Mouse (Mus musculus) limb, embryonic 15.5 days (tissue): Measurements from ENCODE around the gene Gm20388. TPM values are rescaled to one million over a fixed set of nuclear protein-coding genes. Genes with fewer than 3 reads are reported as not detected.

Source experiments
- ATAC-seq: fragments of 200-750 bp; cut with Nextera tagmentation; 2 replicates; pipeline ENCODE4 v1.8.0; 2017; ENCODE audit warnings: low read depth, moderate TSS enrichment; ENCODE audit not compliant: insufficient number of reproducible peaks, low FRiP score, low TSS enrichment
- H3K27ac ChIP-seq: fragments of 300-500 bp; sonication (generic); 2 replicates; pipeline ENCODE4 v1.5.1; 2015; ENCODE audit warnings: moderate library complexity, mild to moderate bottlenecking, inconsistent platforms
- H3K27me3 ChIP-seq: fragments of 300-500 bp; sonication (generic); 2 replicates; pipeline ENCODE4 v1.6.1; 2015; ENCODE audit warnings: inconsistent platforms
- H3K36me3 ChIP-seq: fragments of 300-500 bp; sonication (generic); 2 replicates; pipeline ENCODE4 v1.6.1; 2015; ENCODE audit warnings: inconsistent platforms
- H3K4me1 ChIP-seq: fragments of 300-500 bp; sonication (generic); 2 replicates; pipeline ENCODE4 v1.6.1; 2015; ENCODE audit warnings: inconsistent platforms
- H3K4me2 ChIP-seq: fragments of 300-500 bp; sonication (generic); 2 replicates; pipeline ENCODE4 v1.6.1; 2015; ENCODE audit warnings: mild to moderate bottlenecking, inconsistent platforms
- H3K4me3 ChIP-seq: fragments of 300-500 bp; sonication (generic); 2 replicates; pipeline ENCODE4 v1.5.1; 2015; ENCODE audit warnings: mild to moderate bottlenecking, inconsistent platforms
- H3K9ac ChIP-seq: fragments of 300-500 bp; sonication (generic); 2 replicates; pipeline ENCODE4 v1.6.1; 2015; ENCODE audit warnings: inconsistent platforms
- H3K9me3 ChIP-seq: fragments of 300-500 bp; sonication (generic); 2 replicates; pipeline ENCODE4 v1.6.1; 2016; ENCODE audit warnings: inconsistent platforms
- WGBS: fragments of 180-500 bp; shearing (Covaris S2); methylation state at CpG from one replicate; pipeline ENCODE4 v1.1.7; 2015; 5-methylcytosine and 5-hydroxymethylcytosine counted together
- polyA plus RNA-seq: library from polyadenylated mRNA; unstranded; fragments of >200 nt; fragmentation: Nextera tagmentation; extraction: Ambion mirVana; gene quantifications from 2 replicates; pipeline ENCODE4 v1.2.1, GENCODE M21; 2015

Gene Gm20388
- polyA plus RNA-seq, 1 experiment from 2014 or later: 4.9 TPM

DNA sequence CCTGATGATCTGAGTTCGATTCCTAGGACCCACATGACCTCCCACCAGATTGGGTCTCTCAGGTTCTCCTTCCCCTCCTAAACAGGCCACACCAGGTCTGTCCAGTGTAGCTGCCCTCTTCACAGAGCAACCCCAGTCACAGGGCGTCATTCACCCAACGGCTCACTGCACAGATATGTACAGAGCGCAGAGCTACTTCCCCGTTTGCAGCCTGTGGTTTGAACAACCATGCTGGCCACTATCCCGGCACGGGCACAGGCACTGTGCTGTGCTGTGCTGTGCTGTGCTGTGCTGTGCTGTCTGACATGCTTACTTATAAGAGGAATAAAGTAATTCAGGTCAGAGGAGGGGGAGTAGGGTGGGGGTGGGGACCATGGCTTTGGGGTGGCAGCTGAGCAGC is 105.8 kb downstream of the Gm20388 start:
- H3K9ac ChIP-seq: no peak overlapping the region
- H3K4me1 ChIP-seq: peaks cover 30% of the 10 kb centered on the region
- WGBS: 75% methylated on average over 7 of the region's 7 CpGs
- ATAC-seq: no peak
- H3K27me3 ChIP-seq: no peaks in the 10 kb centered on the region
- H3K4me3 ChIP-seq: no peak overlapping the region
- H3K27ac ChIP-seq: no peak overlapping the region
- H3K9me3 ChIP-seq: no peaks in the 10 kb centered on the region
- H3K4me2 ChIP-seq: no peak overlapping the region
- no peaks in the 10 kb centered on the region for H3K36me3 ChIP-seq

- Histone ChIP-seq H3K27me3 (no peaks in the 10 kb centered on the region), H3K4me1 (peaks cover 33% of the 10 kb centered on the region), H3K36me3 (no peaks in the 10 kb centered on the region), H3K4me3 (no peak overlapping the region), H3K9me3 (no peaks in the 10 kb centered on the region), H3K4me2 (no peak overlapping the region), H3K27ac (no peak overlapping the region), H3K9ac (no peak overlapping the region)
- no peak for ATAC-seq
- 93% methylated on average over 13 of the region's 13 CpGs for WGBS
Measured at GRCm38 (mm10) chr8:120017349-120017748, 106.7 kb downstream of the Gm20388 start.

DNA sequence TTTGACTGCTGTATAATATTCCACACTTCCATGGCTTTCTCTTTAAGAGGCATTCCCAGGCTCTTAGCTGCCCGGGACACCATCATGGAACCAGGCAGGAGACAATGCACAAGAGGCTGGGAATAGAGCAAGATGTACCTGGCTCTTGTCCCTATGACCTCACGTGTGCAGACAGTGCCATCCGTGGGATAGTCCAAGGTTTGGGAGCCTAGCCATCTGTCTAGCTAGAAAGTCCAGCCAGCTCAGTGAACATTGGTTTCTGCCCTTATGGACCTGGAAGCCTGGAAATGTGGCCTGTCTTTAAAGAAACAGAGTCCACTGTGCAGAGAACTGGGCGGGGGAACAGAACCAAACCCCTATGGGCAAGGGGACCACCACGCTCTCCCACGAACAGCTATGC is 107.1 kb downstream of the Gm20388 start:
- H3K4me1 ChIP-seq: peaks cover 31% of the 10 kb centered on the region
- H3K9me3 ChIP-seq: no peaks in the 10 kb centered on the region
- H3K4me3 ChIP-seq: no peak overlapping the region
- H3K4me2 ChIP-seq: no peak overlapping the region
- no peaks in the 10 kb centered on the region for H3K36me3 ChIP-seq
- no peak overlapping the region for H3K27ac ChIP-seq
- 93% methylated on average over 6 of the region's 6 CpGs for WGBS
- ATAC-seq: no peak
- no peak overlapping the region for H3K9ac ChIP-seq
- H3K27me3 ChIP-seq: no peaks in the 10 kb centered on the region

- H3K9me3 ChIP-seq: no peaks in the 10 kb centered on the region
- H3K36me3 ChIP-seq: no peaks in the 10 kb centered on the region
- H3K9ac ChIP-seq: no peak overlapping the region
- H3K4me1 ChIP-seq: peaks cover 27% of the 10 kb centered on the region
- ATAC-seq: no peak
- 88% methylated on average over 6 of the region's 6 CpGs for whole genome bisulfite sequencing
- H3K4me2 ChIP-seq: no peak overlapping the region
- no peaks in the 10 kb centered on the region for H3K27me3 ChIP-seq
- no peak overlapping the region for H3K4me3 ChIP-seq
- H3K27ac ChIP-seq: no peak overlapping the region
Measured at GRCm38 (mm10) chr8:120018379-120018778, 107.7 kb downstream of the Gm20388 start.

DNA sequence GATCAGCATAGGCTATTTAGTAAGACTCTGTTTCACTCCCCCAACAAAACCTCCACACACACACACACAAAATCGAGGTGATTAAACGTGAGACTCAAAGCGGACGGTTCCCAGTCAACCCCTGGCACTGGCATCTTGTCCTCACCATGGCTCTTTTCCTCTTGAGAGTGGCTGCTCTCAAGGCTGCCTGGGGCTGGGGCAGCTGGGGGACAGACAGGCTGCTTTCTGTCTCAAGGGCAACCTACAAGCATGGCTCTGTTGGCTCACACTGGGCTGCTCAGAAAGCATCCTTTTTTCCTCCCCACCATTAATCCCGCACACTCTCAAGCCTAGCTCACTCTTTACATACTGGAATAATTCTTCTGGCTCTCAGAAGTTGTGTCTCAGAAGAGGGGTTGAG is 108.7 kb downstream of the Gm20388 start:
- Histone ChIP-seq H3K4me1 (peaks cover 20% of the 10 kb centered on the region), H3K27ac (no peak overlapping the region), H3K9me3 (no peaks in the 10 kb centered on the region), H3K9ac (no peak overlapping the region), H3K27me3 (no peaks in the 10 kb centered on the region), H3K4me3 (no peak overlapping the region), H3K4me2 (no peak overlapping the region), H3K36me3 (no peaks in the 10 kb centered on the region)
- 75% methylated on average over 5 of the region's 5 CpGs for WGBS
- ATAC-seq: no peak

DNA sequence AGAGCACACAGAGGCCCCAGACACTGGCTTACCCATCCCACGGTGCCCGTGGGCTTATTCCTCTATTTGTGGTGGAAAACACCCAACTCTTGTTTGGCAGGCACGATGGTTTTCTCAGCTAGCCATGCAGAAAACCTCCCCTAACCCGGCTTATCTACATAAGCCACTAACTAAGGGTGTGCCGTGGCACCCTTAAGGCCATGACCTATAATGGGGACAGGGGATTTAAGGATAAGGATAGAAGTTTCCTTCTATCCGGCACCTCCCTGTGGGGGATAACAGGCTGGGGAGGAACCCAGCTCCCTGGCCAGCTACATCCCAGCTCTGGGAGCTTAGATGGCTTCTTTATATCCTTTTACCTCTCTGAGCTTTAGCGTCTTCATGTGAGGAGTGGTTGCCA is 109.7 kb downstream of the Gm20388 start:
- peaks cover 13% of the 10 kb centered on the region for H3K4me1 ChIP-seq
- H3K9ac ChIP-seq: no peak overlapping the region
- H3K36me3 ChIP-seq: no peaks in the 10 kb centered on the region
- ATAC-seq: no peak
- WGBS: 56% methylated on average over 7 of the region's 7 CpGs
- H3K4me3 ChIP-seq: no peak overlapping the region
- no peaks in the 10 kb centered on the region for H3K27me3 ChIP-seq
- H3K4me2 ChIP-seq: no peak overlapping the region
- H3K27ac ChIP-seq: no peak overlapping the region
- no peaks in the 10 kb centered on the region for H3K9me3 ChIP-seq

DNA sequence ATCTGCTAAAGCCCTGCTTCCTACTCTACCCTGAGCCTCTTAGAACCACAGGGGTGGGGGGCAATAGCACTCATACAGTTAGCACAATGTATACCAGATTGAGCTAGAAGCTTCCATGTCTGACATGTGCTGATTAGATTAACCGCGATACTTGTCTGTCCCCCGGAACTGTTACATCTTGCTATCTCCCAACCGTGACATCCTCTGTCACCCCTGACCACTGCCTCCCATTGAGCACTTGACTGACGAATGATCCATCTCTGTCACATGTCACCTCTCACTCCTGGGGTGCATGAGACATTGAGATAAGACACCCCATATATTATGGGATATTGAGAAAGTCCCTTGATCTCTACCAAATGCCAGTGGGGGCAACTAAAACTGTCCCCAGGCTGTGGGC is 115.6 kb downstream of the Gm20388 start:
- H3K9me3 ChIP-seq: no peaks in the 10 kb centered on the region
- H3K4me3 ChIP-seq: no peak overlapping the region
- H3K4me1 ChIP-seq: peaks cover 13% of the 10 kb centered on the region
- ATAC-seq: no peak
- whole genome bisulfite sequencing: 93% methylated on average over 5 of the region's 5 CpGs
- no peaks in the 10 kb centered on the region for H3K27me3 ChIP-seq
- H3K4me2 ChIP-seq: no peak overlapping the region
- H3K9ac ChIP-seq: no peak overlapping the region
- no peaks in the 10 kb centered on the region for H3K36me3 ChIP-seq
- no peak overlapping the region for H3K27ac ChIP-seq

- H3K9ac ChIP-seq: no peak overlapping the region
- H3K9me3 ChIP-seq: no peaks in the 10 kb centered on the region
- 83% methylated on average over 6 of the region's 6 CpGs for WGBS
- H3K4me2 ChIP-seq: no peak overlapping the region
- no peak for ATAC-seq
- H3K4me3 ChIP-seq: no peak overlapping the region
- H3K27me3 ChIP-seq: no peaks in the 10 kb centered on the region
- peaks cover 7% of the 10 kb centered on the region; the same call in 1 of the 2 replicates for H3K4me1 ChIP-seq
- H3K36me3 ChIP-seq: no peaks in the 10 kb centered on the region
- H3K27ac ChIP-seq: no peak overlapping the region
Measured at GRCm38 (mm10) chr8:120026991-120027390, 116.3 kb downstream of the Gm20388 start.

- Histone ChIP-seq H3K27me3 (no peaks in the 10 kb centered on the region), H3K4me2 (no peak overlapping the region), H3K4me1 (peaks cover 7% of the 10 kb centered on the region; the same call in 1 of the 2 replicates), H3K36me3 (no peaks in the 10 kb centered on the region), H3K4me3 (no peak overlapping the region), H3K27ac (no peak overlapping the region), H3K9me3 (no peaks in the 10 kb centered on the region), H3K9ac (no peak overlapping the region)
- no peak for ATAC-seq
- 55% methylated on average over 5 of the region's 5 CpGs for WGBS
Measured at GRCm38 (mm10) chr8:120030447-120030846, 119.8 kb downstream of the Gm20388 start.

DNA sequence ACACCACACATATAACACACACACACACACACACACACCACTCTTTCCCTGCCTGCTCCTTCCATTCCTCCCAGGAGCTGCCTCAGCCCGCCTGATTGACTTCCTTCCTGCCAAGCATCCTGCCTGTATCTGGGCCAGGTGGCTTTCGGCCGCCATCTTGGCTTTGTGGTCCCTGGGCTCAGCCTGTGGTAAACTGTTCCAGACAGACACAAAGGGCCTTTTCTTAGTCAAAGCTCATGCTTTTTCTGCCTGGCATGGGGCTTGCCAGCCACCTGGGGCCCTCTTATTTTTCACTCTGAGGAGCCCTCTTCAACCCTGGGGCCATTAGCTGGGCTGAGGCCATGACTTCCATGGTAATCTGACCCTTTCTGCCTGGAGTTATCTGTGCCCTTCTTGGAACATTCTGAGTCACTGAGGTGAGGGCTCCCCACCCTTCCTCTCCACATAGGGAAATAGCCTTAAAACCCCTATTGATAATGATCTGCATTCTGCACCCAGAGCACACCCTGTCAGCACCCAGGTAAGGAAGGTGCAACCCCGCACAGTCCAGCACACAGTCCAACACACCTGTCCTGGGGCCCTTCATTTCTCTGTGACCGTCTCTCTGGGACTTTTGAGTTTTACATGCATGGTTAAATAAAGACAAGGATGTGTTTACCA is 122.0 kb downstream of the Gm20388 start:
- H3K4me1 ChIP-seq: peaks cover 14% of the 10 kb centered on the region
- ATAC-seq: no peak
- no peak overlapping the region for H3K4me2 ChIP-seq
- 83% methylated on average over 5 of the region's 5 CpGs for WGBS
- no peaks in the 10 kb centered on the region for H3K36me3 ChIP-seq
- H3K9ac ChIP-seq: no peak overlapping the region
- no peak overlapping the region for H3K4me3 ChIP-seq
- no peaks in the 10 kb centered on the region for H3K9me3 ChIP-seq
- no peaks in the 10 kb centered on the region for H3K27me3 ChIP-seq
- no peak overlapping the region for H3K27ac ChIP-seq

DNA sequence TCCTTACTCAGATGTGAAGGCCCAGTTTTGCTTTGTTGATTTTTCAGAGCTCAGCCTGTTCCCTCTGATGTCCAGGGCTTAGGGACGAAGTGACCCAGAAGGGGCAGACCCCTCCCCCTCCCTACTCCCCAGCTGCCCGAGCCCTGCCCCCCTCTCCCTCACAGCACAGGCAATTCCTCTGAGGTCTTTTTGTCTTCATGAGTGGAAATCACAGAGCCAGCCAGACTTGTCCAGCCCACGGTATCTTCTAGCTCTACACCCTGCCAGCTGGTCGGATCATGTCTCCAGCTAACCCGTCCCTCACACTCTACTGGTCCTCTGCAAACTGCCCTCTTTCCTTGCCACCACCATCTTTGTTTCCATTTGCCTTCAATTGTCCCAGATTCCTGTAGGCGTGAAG is 123.8 kb downstream of the Gm20388 start:
- WGBS: 53% methylated on average over 6 of the region's 6 CpGs
- Histone ChIP-seq H3K4me3 (no peak overlapping the region), H3K9ac (no peak overlapping the region), H3K4me1 (peaks cover 17% of the 10 kb centered on the region), H3K36me3 (no peaks in the 10 kb centered on the region), H3K4me2 (no peak overlapping the region), H3K27ac (no peak overlapping the region), H3K27me3 (no peaks in the 10 kb centered on the region), H3K9me3 (no peaks in the 10 kb centered on the region)
- ATAC-seq: no peak

GRCm38 (mm10) chr8:120036111-120036510 is 125.5 kb downstream of the Gm20388 start:
- no peak overlapping the region for H3K9ac ChIP-seq
- no peak overlapping the region for H3K4me3 ChIP-seq
- H3K9me3 ChIP-seq: no peaks in the 10 kb centered on the region
- no peak for ATAC-seq
- no peaks in the 10 kb centered on the region for H3K27me3 ChIP-seq
- peaks cover 9% of the 10 kb centered on the region; the same call in 1 of the 2 replicates for H3K4me1 ChIP-seq
- no peak overlapping the region for H3K27ac ChIP-seq
- no peak overlapping the region for H3K4me2 ChIP-seq
- WGBS: 19% methylated on average over 9 of the region's 9 CpGs
- no peaks in the 10 kb centered on the region for H3K36me3 ChIP-seq

DNA sequence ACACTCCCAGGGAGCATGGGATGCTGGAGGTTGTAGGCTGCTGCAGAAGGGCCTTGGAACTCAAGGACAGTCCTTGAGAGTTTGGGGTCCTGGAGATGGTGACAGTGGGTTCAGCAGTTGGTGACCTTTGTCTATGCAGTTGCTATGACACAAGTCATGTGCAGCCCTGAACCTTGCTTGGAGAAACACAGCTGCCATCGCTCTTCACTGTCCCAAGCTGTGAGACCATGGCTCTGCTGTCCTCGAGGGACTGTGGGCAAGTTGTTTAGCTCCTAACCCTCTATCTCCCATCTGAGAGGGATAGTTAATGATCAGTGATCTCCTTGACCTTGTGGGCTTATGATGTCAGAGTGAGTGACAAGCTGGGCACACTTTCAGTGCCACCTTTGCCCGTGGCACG is 125.9 kb downstream of the Gm20388 start:
- no peak overlapping the region for H3K27ac ChIP-seq
- ATAC-seq: no peak
- 82% methylated on average over 4 of the region's 4 CpGs for WGBS

More for the DNA sequence above, 125.9 kb downstream of the Gm20388 start:
- no peaks in the 10 kb centered on the region for H3K9me3 ChIP-seq
- H3K4me1 ChIP-seq: peaks cover 9% of the 10 kb centered on the region; the same call in 1 of the 2 replicates
- H3K27me3 ChIP-seq: no peaks in the 10 kb centered on the region
- no peaks in the 10 kb centered on the region for H3K36me3 ChIP-seq
- no peak overlapping the region for H3K4me3 ChIP-seq
- no peak overlapping the region for H3K4me2 ChIP-seq
- H3K9ac ChIP-seq: 0 out of 2 replicates have a peak overlapping the region, but pooled peaks have one; percentile 7
